Mouse (Mus musculus): Measurements from ENCODE around the gene Cacna1d. TPM values are rescaled to one million over a fixed set of nuclear protein-coding genes. Genes with fewer than 3 reads are reported as not detected.

The Cacna1d gene
- polyA plus RNA-seq, 1 experiment from 2014 or later, result 1.4 TPM

DNA sequence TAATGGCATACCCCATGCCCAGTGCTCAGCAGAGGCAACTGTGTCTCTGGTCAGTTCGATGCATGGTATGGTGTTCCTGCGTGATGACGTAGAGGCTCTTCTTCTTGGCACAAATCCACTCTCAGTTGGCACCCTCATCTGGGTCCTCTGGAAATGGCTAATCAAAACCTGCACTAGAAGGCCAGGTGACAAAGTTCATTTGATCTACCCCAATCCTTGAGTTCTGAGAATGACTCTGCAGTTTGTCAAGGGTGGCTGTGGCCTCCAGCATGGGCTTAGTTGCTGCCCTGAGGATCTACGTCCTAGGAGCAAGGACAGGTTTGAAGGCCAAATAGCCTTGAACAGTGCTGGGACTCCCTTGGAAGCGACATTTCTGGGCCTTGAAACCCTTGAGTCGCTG is 472.4 kb downstream of the Cacna1d start:
- ATAC-seq (ENCODE audit: insufficient read depth, low FRiP score, low TSS enrichment) (no peak), DNase-seq (ENCODE audit: low spot score) (no peak)
- Histone ChIP-seq H3K36me3 (ENCODE audit: control insufficient read depth, insufficient read depth, low read length) (no peaks in the 10 kb centered on the region), H3K9ac (ENCODE audit: low read length) (no peak overlapping the region), H3K27ac (ENCODE audit: low read depth, low read length) (no peak overlapping the region), H3K9me3 (ENCODE audit: control insufficient read depth, low read length) (no peaks in the 10 kb centered on the region), H3K4me1 (ENCODE audit: control insufficient read depth, insufficient read depth, low read length) (no peaks in the 10 kb centered on the region), H3K27me3 (ENCODE audit: control insufficient read depth, insufficient read depth, low read length) (no peaks in the 10 kb centered on the region), H3K4me2 (ENCODE audit: low read depth) (no peak overlapping the region), H3K4me3 (ENCODE audit: low read depth, low read length) (no peak overlapping the region)
- whole genome bisulfite sequencing, result 91% methylated on average over 6 of the region's 6 CpGs

DNA sequence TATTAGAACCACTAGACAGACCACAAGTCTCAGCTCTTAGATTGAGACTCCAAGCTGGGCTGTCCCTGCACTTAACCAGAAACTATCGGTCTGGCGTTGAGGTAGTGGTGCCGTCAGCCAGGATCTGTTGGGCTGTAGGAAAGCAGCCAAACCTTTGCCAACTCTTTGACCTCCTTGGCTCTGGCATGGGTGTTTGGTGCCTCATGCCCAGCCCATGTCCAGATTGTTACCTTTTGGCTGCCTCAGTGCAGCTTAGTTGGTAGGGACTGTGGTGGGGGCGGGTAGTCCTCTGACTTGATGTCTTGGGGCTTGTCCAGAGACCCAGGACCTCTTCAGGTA is 472.8 kb downstream of the Cacna1d start:
- Histone ChIP-seq H3K9me3 (ENCODE audit: control insufficient read depth, low read length) (no peaks in the 10 kb centered on the region), H3K27ac (ENCODE audit: low read depth, low read length) (no peak overlapping the region), H3K27me3 (ENCODE audit: control insufficient read depth, insufficient read depth, low read length) (no peaks in the 10 kb centered on the region), H3K36me3 (ENCODE audit: control insufficient read depth, insufficient read depth, low read length) (no peaks in the 10 kb centered on the region), H3K4me2 (ENCODE audit: low read depth) (no peak overlapping the region), H3K9ac (ENCODE audit: low read length) (no peak overlapping the region), H3K4me1 (ENCODE audit: control insufficient read depth, insufficient read depth, low read length) (no peaks in the 10 kb centered on the region), H3K4me3 (ENCODE audit: low read depth, low read length) (no peak overlapping the region)
- no peak for DNase-seq (ENCODE audit: low spot score)
- ATAC-seq (ENCODE audit: insufficient read depth, low FRiP score, low TSS enrichment), result no peak
- 95% methylated on average over 4 of the region's 4 CpGs for WGBS

DNA sequence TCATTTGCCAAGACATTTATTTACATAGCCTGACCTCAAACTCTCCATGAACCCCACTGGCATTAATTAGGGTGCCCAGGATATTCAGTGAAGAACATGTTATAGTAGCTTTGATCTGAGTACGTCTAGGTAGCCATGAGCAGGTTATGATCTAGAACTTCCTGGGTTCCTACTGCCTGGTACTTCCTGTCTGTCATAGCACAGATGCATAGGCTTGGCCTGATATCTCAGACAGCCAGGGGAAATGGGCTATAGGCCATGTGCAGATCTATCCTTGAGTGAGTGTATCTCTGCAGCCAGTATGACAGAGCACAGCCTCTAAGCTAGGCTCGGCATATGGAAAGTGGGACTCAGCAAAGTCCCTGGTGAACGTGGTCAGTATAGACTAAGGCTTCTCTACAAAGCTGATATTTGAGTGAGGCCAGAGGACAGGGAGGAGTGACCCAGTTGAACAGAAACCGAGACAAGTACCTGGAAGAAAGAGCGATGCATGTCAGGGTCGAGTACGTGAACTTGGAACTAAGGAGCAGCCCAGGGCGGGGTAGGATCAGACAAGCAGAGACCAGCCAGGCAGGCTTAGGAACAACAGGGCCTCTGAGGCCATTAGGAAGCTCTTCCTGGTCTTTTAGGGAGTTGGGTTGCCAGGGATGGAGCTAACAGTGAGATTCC is 473.3 kb downstream of the Cacna1d start:
- H3K9ac ChIP-seq (ENCODE audit: low read length), result no peak overlapping the region
- H3K9me3 ChIP-seq (ENCODE audit: control insufficient read depth, low read length), result no peaks in the 10 kb centered on the region
- H3K36me3 ChIP-seq (ENCODE audit: control insufficient read depth, insufficient read depth, low read length), result no peaks in the 10 kb centered on the region
- 91% methylated on average over 8 of the region's 8 CpGs for WGBS
- H3K4me1 ChIP-seq (ENCODE audit: control insufficient read depth, insufficient read depth, low read length), result no peaks in the 10 kb centered on the region
- no peak overlapping the region for H3K27ac ChIP-seq (ENCODE audit: low read depth, low read length)
- no peaks in the 10 kb centered on the region for H3K27me3 ChIP-seq (ENCODE audit: control insufficient read depth, insufficient read depth, low read length)
- ATAC-seq (ENCODE audit: insufficient read depth, low FRiP score, low TSS enrichment) (no peak), DNase-seq (ENCODE audit: low spot score) (no peak)
- H3K4me3 ChIP-seq (ENCODE audit: low read depth, low read length), result no peak overlapping the region
- H3K4me2 ChIP-seq (ENCODE audit: low read depth), result no peak overlapping the region

DNA sequence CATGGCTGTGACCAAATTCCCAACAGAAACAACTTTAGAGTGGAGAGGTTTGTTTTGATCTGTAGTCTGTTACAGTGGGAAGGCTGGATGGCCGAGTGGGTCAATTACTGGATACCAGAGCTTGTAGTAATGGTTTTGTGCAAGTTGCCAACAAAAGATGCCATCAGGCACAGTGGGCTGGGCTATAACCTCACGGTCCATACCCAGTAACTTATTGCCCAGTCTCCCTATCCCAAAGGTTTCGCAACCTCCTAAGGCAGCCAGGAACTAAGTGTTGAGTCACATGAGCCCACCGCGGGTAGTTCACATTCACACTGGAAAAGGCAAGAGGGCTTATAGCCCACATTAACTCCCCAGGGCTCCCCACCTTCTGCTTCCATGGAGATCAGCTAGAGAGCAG is 474.6 kb downstream of the Cacna1d start:
- Histone ChIP-seq H3K36me3 (ENCODE audit: control insufficient read depth, insufficient read depth, low read length) (no peaks in the 10 kb centered on the region), H3K9me3 (ENCODE audit: control insufficient read depth, low read length) (no peaks in the 10 kb centered on the region), H3K4me3 (ENCODE audit: low read depth, low read length) (no peak overlapping the region), H3K4me2 (ENCODE audit: low read depth) (no peak overlapping the region), H3K27me3 (ENCODE audit: control insufficient read depth, insufficient read depth, low read length) (no peaks in the 10 kb centered on the region), H3K9ac (ENCODE audit: low read length) (no peak overlapping the region), H3K4me1 (ENCODE audit: control insufficient read depth, insufficient read depth, low read length) (no peaks in the 10 kb centered on the region), H3K27ac (ENCODE audit: low read depth, low read length) (no peak overlapping the region)
- no peak for ATAC-seq (ENCODE audit: insufficient read depth, low FRiP score, low TSS enrichment)
- WGBS, result 93% methylated on average over 5 of the region's 5 CpGs
- no peak for DNase-seq (ENCODE audit: low spot score)

DNA sequence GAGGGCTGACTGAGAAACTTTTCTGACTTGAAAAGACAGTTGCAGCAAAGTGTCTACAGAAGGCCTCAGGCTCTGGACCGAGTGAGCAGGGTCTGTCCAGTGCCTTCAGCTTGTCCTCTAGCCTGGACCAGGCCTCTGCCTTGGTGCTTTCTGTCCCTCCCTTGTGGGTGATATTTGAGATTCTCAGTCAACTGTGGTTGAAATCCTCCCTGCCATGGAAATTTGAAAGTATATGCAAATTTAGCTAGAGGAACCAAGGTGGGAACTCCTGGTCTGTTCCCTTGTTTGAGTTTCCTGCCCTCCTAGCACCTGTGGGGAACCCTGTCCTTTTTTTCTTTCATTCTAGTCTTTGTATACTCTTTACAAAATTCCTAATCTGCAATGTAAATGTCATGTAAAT is 476.2 kb downstream of the Cacna1d start:
- no peaks in the 10 kb centered on the region for H3K4me1 ChIP-seq (ENCODE audit: control insufficient read depth, insufficient read depth, low read length)
- ATAC-seq (ENCODE audit: insufficient read depth, low FRiP score, low TSS enrichment), result no peak

DNA sequence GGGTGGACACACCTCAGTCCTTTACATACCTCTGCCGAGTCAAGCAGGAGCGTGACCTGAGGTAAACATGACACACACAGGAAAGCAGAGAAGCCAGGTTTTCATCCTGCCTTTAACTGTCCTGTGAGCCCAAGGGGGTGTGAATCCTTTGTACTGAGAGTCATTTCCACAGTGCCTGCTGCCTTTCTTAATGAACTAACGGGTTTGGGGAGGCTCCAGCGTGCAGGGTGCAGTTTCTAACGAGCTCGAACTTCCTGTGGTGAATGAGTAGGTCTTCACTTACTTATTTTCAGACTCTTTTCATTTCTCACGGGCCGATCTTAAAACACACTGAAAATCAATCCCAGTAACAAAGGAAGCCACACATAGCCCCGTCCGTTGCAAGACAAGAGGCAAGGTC is 476.8 kb downstream of the Cacna1d start:
- H3K9me3 ChIP-seq (ENCODE audit: control insufficient read depth, low read length), result no peaks in the 10 kb centered on the region
- no peak overlapping the region for H3K4me3 ChIP-seq (ENCODE audit: low read depth, low read length)
- no peak overlapping the region for H3K4me2 ChIP-seq (ENCODE audit: low read depth)
- 63% methylated on average over 10 of the region's 10 CpGs for WGBS
- no peaks in the 10 kb centered on the region for H3K4me1 ChIP-seq (ENCODE audit: control insufficient read depth, insufficient read depth, low read length)
- H3K9ac ChIP-seq (ENCODE audit: low read length), result no peak overlapping the region
- no peaks in the 10 kb centered on the region for H3K36me3 ChIP-seq (ENCODE audit: control insufficient read depth, insufficient read depth, low read length)
- H3K27ac ChIP-seq (ENCODE audit: low read depth, low read length), result no peak overlapping the region
- peaks cover 2% of the 10 kb centered on the region; the same call in 1 of the 2 replicates for H3K27me3 ChIP-seq (ENCODE audit: control insufficient read depth, insufficient read depth, low read length)
- no peak for ATAC-seq (ENCODE audit: insufficient read depth, low FRiP score, low TSS enrichment)
- no peak for DNase-seq (ENCODE audit: low spot score)

More for the DNA sequence above, 476.2 kb downstream of the Cacna1d start:
- H3K4me2 ChIP-seq (ENCODE audit: low read depth), result no peak overlapping the region
- H3K36me3 ChIP-seq (ENCODE audit: control insufficient read depth, insufficient read depth, low read length), result no peaks in the 10 kb centered on the region
- H3K27ac ChIP-seq (ENCODE audit: low read depth, low read length), result no peak overlapping the region
- H3K9me3 ChIP-seq (ENCODE audit: control insufficient read depth, low read length), result no peaks in the 10 kb centered on the region
- no peak overlapping the region for H3K4me3 ChIP-seq (ENCODE audit: low read depth, low read length)
- H3K27me3 ChIP-seq (ENCODE audit: control insufficient read depth, insufficient read depth, low read length), result no peaks in the 10 kb centered on the region
- WGBS, result 61% methylated on average over 1 of the region's 1 CpGs
- no peak for DNase-seq (ENCODE audit: low spot score)
- H3K9ac ChIP-seq (ENCODE audit: low read length), result no peak overlapping the region

DNA sequence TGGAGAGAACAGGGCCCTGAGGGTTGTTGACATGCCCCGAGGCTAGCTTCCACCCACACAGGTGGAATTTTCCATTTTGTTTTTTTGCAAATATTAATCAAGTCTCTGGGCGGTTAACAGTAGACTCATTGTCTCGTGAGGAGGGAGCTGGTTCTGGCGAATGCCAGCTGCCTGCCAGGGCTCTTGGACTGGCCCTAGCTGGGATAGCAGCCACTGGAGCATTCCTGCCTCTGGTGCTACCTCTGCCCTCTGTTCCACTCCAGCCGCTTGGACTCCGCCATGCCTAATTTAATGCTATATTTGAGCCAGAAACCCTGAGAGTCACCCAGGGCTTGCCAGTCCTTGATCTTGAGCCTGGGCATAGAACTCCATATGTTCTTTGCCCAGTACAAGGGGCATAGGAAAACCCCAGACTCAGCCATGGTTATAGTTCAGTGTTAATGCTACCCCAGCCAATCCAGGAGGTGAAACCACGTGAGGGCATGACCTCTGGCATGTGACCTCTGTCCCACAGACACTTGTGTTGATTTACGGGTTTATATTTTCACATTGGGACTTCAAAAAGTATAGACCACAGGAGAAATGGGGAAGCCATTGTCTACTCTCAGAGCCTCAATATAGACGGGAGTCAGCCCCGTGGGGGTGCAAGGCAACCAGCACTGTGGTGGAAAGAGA is 479.2 kb downstream of the Cacna1d start:
- no peak for DNase-seq (ENCODE audit: low spot score)

DNA sequence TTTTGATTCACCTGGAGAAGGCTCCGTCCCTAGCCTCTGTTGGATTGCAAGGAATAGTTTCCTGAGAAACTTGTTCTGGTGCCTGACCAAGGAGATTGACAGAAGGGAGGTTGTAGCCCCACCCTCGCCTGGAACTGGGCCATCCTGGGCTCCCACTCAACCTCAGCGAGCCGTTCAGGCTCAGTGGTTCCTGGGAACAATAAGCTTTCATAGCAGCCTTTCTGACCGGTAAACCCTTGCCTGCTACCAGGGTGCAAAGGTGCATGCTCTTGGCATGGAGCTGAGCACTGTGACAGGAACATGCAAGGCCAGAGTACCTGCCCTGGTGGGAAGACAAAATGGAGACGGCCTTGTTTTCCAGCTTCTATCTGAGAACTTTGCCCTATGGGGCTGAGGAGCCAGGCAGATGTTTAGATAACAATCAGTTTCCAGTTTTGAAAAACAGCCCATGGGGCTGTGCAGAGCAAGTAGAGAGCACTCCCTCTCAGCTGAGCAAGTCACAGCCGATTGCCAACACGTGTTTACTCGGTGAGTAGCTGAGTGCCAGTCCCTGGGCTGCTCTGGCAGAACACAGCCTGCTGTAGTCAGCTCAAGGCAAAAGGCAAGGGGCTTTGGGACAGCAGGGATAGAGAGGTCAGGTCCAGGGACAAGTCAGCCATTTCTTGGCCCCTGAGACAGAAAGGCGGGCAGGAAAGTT is 481.2 kb downstream of the Cacna1d start:
- peaks cover 6% of the 10 kb centered on the region; the same call in 1 of the 2 replicates for H3K4me1 ChIP-seq (ENCODE audit: control insufficient read depth, insufficient read depth, low read length)
- 84% methylated on average over 10 of the region's 10 CpGs for WGBS
- H3K36me3 ChIP-seq (ENCODE audit: control insufficient read depth, insufficient read depth, low read length), result no peaks in the 10 kb centered on the region
- no peak overlapping the region for H3K4me2 ChIP-seq (ENCODE audit: low read depth)
- no peaks in the 10 kb centered on the region for H3K9me3 ChIP-seq (ENCODE audit: control insufficient read depth, low read length)
- no peak for DNase-seq (ENCODE audit: low spot score)
- no peak overlapping the region for H3K4me3 ChIP-seq (ENCODE audit: low read depth, low read length)
- ATAC-seq (ENCODE audit: insufficient read depth, low FRiP score, low TSS enrichment), result no peak
- peaks cover 10% of the 10 kb centered on the region; the same call in 1 of the 2 replicates for H3K27me3 ChIP-seq (ENCODE audit: control insufficient read depth, insufficient read depth, low read length)
- H3K27ac ChIP-seq (ENCODE audit: low read depth, low read length), result no peak overlapping the region
- no peak overlapping the region for H3K9ac ChIP-seq (ENCODE audit: low read length)

More for the DNA sequence above, 479.2 kb downstream of the Cacna1d start:
- H3K27me3 ChIP-seq (ENCODE audit: control insufficient read depth, insufficient read depth, low read length), result peaks cover 10% of the 10 kb centered on the region; the same call in 1 of the 2 replicates
- H3K4me2 ChIP-seq (ENCODE audit: low read depth), result no peak overlapping the region
- 82% methylated on average over 10 of the region's 10 CpGs for WGBS
- H3K4me3 ChIP-seq (ENCODE audit: low read depth, low read length), result no peak overlapping the region
- H3K9ac ChIP-seq (ENCODE audit: low read length), result no peak overlapping the region
- ATAC-seq (ENCODE audit: insufficient read depth, low FRiP score, low TSS enrichment), result no peak
- H3K9me3 ChIP-seq (ENCODE audit: control insufficient read depth, low read length), result no peaks in the 10 kb centered on the region
- H3K4me1 ChIP-seq (ENCODE audit: control insufficient read depth, insufficient read depth, low read length), result peaks cover 6% of the 10 kb centered on the region; the same call in 1 of the 2 replicates
- H3K36me3 ChIP-seq (ENCODE audit: control insufficient read depth, insufficient read depth, low read length), result no peaks in the 10 kb centered on the region
- H3K27ac ChIP-seq (ENCODE audit: low read depth, low read length), result no peak overlapping the region

Measured in neural tube, embryonic 11.5 days (tissue).